Mouse (Mus musculus): ENCODE results near the gene Sipa1l2. TPM values are rescaled to one million over a fixed set of nuclear protein-coding genes. Genes with fewer than 3 reads are reported as not detected.
A peak's percentile ranks its signal among the peaks of the same experiment; 100 is the strongest.

The Sipa1l2 gene
- polyA plus RNA-seq, 1 experiment = 35.6 TPM

DNA sequence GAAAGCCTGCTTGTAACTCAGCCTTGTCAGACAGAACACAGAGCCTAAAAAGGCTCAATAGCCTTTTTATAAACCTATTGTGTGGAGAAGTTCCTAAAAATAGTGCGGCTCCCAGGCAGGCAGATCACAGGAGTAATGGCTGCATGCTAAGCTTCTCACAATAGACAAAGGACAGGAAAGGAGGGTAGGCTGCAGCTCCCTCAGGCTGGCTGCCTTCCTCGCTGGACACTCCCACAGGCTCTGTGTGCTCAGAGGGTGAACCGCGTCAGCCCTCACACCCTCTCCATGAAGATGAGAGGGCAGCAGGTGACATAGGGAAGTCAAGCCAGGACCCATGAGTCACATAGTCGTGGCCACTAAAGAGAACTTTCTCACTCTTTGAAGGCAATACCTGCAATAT is 55.7 kb downstream of the Sipa1l2 start:
- DNase-seq = peak; percentile 38 to 41
- 36% methylated on average over 5 of the region's 5 CpGs for WGBS
- no peaks in the 10 kb centered on the region for H3K27me3 ChIP-seq (ENCODE audit: control insufficient read depth, insufficient read depth, low read length)
- TF ChIP-seq POLR2A (IDR thresholded peaks at IDR 0.05; ENCODE audit: borderline replicate concordance, insufficient read depth, low read length) (no peak), CTCF (IDR thresholded peaks at IDR 0.05; ENCODE audit: borderline replicate concordance, insufficient read depth, low read depth, low read length) (no peak)
- H3K4me1 ChIP-seq (ENCODE audit: control insufficient read depth, insufficient read depth, low read length) = peaks cover 44% of the 10 kb centered on the region
- H3K27ac ChIP-seq (ENCODE audit: insufficient read depth, low read length) = no peak overlapping the region
- no peak overlapping the region for H3K4me3 ChIP-seq (replicated peaks; ENCODE audit: insufficient read depth, low read depth, low read length)

DNA sequence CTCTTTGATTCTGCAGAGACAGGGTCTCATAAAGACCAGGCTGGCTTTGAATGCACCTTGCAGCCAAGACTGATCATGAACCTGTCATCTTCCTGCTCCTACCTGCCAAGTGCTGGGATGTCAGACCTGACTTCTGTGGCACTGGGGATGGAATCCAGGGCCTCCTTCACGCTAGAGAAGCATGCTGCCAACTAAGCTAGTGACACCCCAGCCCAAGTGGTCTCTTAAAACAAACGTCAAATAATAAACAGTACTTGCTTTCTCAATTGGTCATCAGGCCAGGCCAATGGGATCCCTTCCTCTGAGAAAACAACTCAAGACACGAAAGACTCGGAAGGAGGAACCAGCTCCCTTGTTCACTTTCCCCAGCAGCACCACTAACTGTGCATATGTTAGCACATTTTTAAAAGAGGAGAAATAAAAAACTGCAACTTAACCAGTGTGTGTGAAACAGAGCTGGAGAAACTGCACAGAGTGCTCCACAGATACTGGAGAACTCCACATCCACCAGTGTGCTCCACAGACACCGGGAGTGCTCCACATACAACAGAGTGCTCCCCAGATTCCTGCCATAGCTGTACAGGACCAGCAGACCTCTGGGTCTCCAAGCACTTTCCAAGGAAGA is 56.3 kb downstream of the Sipa1l2 start:
- no peaks in the 10 kb centered on the region for H3K27me3 ChIP-seq (ENCODE audit: control insufficient read depth, insufficient read depth, low read length)
- H3K4me1 ChIP-seq (ENCODE audit: control insufficient read depth, insufficient read depth, low read length) = peaks cover 38% of the 10 kb centered on the region
- DNase-seq = no peak
- TF ChIP-seq CTCF (IDR thresholded peaks at IDR 0.05; ENCODE audit: borderline replicate concordance, insufficient read depth, low read depth, low read length) = no peak
- TF ChIP-seq POLR2A (IDR thresholded peaks at IDR 0.05; ENCODE audit: borderline replicate concordance, insufficient read depth, low read length) = no peak
- H3K4me3 ChIP-seq (replicated peaks; ENCODE audit: insufficient read depth, low read depth, low read length) = no peak overlapping the region
- no peak overlapping the region for H3K27ac ChIP-seq (ENCODE audit: insufficient read depth, low read length)
- WGBS = 67% methylated on average over 5 of the region's 5 CpGs

DNA sequence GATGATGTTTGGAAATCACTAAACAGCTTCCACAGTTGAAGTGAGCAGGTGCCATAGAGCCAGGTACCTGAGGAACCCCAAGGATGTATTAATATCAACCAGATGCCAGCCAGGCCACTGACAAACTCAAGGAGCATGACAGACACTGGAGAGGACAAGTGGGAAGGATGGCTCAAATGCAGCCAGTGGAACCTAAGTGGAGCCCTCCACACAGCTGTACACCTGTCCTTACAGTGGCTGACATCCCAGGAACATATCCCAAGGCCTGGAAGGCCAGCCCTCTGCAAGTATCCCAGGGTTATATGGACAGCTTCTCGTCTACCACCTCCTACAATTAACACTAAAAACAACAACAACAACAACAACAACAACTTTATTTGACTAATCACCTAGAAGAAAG is 57.0 kb downstream of the Sipa1l2 start:
- 96% methylated on average over 1 of the region's 1 CpGs for WGBS
- Histone ChIP-seq H3K27ac (ENCODE audit: insufficient read depth, low read length) (no peak overlapping the region), H3K27me3 (ENCODE audit: control insufficient read depth, insufficient read depth, low read length) (no peaks in the 10 kb centered on the region), H3K4me1 (ENCODE audit: control insufficient read depth, insufficient read depth, low read length) (peaks cover 34% of the 10 kb centered on the region), H3K4me3 (replicated peaks; ENCODE audit: insufficient read depth, low read depth, low read length) (no peak overlapping the region)
- TF ChIP-seq CTCF (IDR thresholded peaks at IDR 0.05; ENCODE audit: borderline replicate concordance, insufficient read depth, low read depth, low read length) (no peak), POLR2A (IDR thresholded peaks at IDR 0.05; ENCODE audit: borderline replicate concordance, insufficient read depth, low read length) (no peak)
- no peak for DNase-seq

DNA sequence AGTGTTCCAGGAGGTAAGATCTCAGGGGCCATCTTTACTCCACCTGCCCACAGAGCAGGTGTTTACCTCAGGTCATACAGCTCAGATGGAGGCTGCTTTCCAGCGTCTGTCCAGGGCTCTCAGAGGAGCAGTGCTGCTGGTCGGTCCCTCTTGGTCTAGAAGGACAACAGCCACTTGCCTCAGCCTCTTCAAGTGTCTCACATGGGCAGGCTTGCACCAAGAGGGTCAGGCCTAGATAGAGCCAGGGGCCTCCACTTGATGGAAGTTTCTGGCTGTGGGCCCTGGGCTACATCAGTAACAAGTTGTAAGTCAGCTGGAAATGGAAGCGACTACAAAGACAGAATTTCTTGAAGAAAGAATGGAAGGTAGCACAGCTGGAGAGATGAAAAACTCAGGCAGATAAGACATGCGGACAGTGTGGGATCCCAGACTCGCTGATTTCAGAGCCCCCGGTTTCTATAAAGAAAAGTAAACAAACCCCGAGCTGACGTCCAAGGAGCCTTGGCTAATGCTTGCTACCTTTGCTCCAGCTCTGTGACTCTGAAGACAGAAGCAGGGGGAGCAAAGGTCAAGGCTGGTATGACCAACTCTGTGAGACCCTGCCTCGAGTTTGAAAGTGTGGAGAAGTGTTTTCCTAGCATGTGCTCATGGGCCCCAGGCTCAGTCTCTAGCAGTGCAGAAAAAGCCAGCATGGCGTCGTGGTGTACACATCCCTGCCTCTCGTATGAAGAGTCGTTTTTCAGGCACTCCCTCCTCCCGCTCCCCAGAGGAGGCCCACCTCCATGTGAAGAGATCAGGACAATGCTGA is 58.5 kb downstream of the Sipa1l2 start:
- DNase-seq = no peak
- H3K27ac ChIP-seq (ENCODE audit: insufficient read depth, low read length) = no peak overlapping the region
- WGBS = 82% methylated on average over 14 of the region's 14 CpGs
- H3K4me3 ChIP-seq (replicated peaks; ENCODE audit: insufficient read depth, low read depth, low read length) = no peak overlapping the region
- H3K4me1 ChIP-seq (ENCODE audit: control insufficient read depth, insufficient read depth, low read length) = peaks cover 29% of the 10 kb centered on the region
- TF ChIP-seq POLR2A (IDR thresholded peaks at IDR 0.05; ENCODE audit: borderline replicate concordance, insufficient read depth, low read length) = no peak
- H3K27me3 ChIP-seq (ENCODE audit: control insufficient read depth, insufficient read depth, low read length) = no peaks in the 10 kb centered on the region

DNA sequence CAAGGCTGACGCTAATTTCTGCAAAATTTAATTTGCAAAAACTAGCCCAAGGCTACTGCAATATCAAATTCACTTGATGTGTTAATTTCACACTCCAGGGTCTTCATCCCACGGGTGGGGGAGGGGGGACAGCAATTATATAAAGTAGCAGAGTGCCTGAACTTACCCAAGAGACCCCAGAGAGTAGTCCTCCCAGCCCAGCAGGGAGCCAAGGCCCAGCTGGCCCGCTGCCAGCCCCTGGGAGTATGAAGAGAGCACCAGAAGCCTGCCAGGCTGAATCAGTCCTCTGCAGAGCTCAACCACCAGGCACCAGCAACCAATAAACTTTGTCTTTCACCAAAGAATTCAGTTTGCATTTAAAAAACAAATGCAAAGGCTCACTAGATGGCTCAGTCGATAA is 59.8 kb downstream of the Sipa1l2 start:
- Histone ChIP-seq H3K27ac (ENCODE audit: insufficient read depth, low read length) (no peak overlapping the region), H3K4me3 (replicated peaks; ENCODE audit: insufficient read depth, low read depth, low read length) (no peak overlapping the region), H3K27me3 (ENCODE audit: control insufficient read depth, insufficient read depth, low read length) (no peaks in the 10 kb centered on the region), H3K4me1 (ENCODE audit: control insufficient read depth, insufficient read depth, low read length) (peaks cover 32% of the 10 kb centered on the region)
- WGBS = 29% methylated on average over 4 of the region's 4 CpGs
- peak in 1 of 2 experiments; percentile 44 for DNase-seq
- TF ChIP-seq CTCF (IDR thresholded peaks at IDR 0.05; ENCODE audit: borderline replicate concordance, insufficient read depth, low read depth, low read length) = no peak
- TF ChIP-seq POLR2A (IDR thresholded peaks at IDR 0.05; ENCODE audit: borderline replicate concordance, insufficient read depth, low read length) = no peak

DNA sequence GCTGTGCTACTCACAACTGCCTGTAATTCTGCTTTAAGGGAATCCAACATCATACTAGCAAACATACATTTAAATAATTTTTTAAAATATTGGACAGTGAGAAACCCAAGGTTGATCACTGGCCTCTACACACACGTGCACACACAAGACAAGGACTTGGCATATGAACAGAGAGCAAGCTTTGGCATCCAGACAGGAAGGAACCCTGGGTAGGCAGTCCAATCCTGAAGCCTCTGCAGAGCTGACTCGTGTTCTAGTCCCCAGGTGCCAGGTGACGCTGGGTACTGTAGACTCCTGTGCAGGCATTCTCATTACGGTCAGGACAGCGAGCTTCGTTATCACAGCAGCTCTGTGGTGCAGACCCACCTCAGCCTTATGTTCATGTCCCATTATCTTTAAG is 60.4 kb downstream of the Sipa1l2 start:
- DNase-seq = peak in 1 of 2 experiments; percentile 56
- 50% methylated on average over 6 of the region's 6 CpGs for WGBS

DNA sequence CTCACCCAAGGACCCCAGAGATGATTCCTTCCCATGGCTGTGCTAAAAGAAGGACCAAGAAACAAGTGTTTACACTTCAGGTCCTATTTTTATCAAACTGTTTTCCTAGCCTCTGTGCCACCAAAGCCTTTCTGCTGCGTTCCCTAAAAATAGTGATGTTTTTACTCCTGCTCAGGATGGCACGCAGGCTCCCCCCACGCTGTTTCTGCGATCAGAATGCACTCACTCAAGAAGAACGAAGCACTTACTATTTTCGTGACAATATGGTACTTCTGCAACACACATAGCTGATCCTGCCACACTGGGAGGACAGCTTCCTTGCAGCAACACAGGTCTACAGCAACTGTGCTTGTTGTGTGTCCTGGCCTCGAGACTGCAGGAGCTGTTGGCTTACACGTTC is 62.3 kb downstream of the Sipa1l2 start:
- H3K4me3 ChIP-seq (replicated peaks; ENCODE audit: insufficient read depth, low read depth, low read length) = no peak overlapping the region
- TF ChIP-seq POLR2A (IDR thresholded peaks at IDR 0.05; ENCODE audit: borderline replicate concordance, insufficient read depth, low read length) = no peak
- no peak for TF ChIP-seq CTCF (IDR thresholded peaks at IDR 0.05; ENCODE audit: borderline replicate concordance, insufficient read depth, low read depth, low read length)
- WGBS = 85% methylated on average over 8 of the region's 8 CpGs
- H3K27me3 ChIP-seq (ENCODE audit: control insufficient read depth, insufficient read depth, low read length) = no peaks in the 10 kb centered on the region
- no peak overlapping the region for H3K27ac ChIP-seq (ENCODE audit: insufficient read depth, low read length)
- no peak for DNase-seq
- peaks cover 29% of the 10 kb centered on the region for H3K4me1 ChIP-seq (ENCODE audit: control insufficient read depth, insufficient read depth, low read length)

More for the DNA sequence above, 60.4 kb downstream of the Sipa1l2 start:
- Histone ChIP-seq H3K4me3 (replicated peaks; ENCODE audit: insufficient read depth, low read depth, low read length) (no peak overlapping the region), H3K27me3 (ENCODE audit: control insufficient read depth, insufficient read depth, low read length) (no peaks in the 10 kb centered on the region), H3K27ac (ENCODE audit: insufficient read depth, low read length) (no peak overlapping the region), H3K4me1 (ENCODE audit: control insufficient read depth, insufficient read depth, low read length) (peaks cover 35% of the 10 kb centered on the region)
- no peak for TF ChIP-seq CTCF (IDR thresholded peaks at IDR 0.05; ENCODE audit: borderline replicate concordance, insufficient read depth, low read depth, low read length)
- no peak for TF ChIP-seq POLR2A (IDR thresholded peaks at IDR 0.05; ENCODE audit: borderline replicate concordance, insufficient read depth, low read length)
